Mouse (Mus musculus) G1E (cell line): Measurements from ENCODE around the gene Poldip2. TPM values are rescaled to one million over a fixed set of nuclear protein-coding genes. Genes with fewer than 3 reads are reported as not detected.

Source experiments
- ATAC-seq: 2 replicates; pipeline ENCODE4 v1.8.0; 2016; ENCODE audit warnings: mild to moderate bottlenecking; ENCODE audit not compliant: insufficient number of reproducible peaks, poor library complexity, low FRiP score, severe bottlenecking; ENCODE audit errors: extremely low read depth
- DNase-seq: peaks from one replicate; pipeline ENCODE4 v3.0.0; 2012; ENCODE audit warnings: low spot score
- H3K27me3 ChIP-seq: 2 replicates; pipeline ENCODE4 v1.6.1; 2012; ENCODE audit warnings: mild to moderate bottlenecking, low read length, inconsistent platforms; ENCODE audit not compliant: insufficient read depth
- H3K36me3 ChIP-seq: replicated peaks from 2 replicates; pipeline ENCODE3; 2012; ENCODE audit warnings: mild to moderate bottlenecking, inconsistent platforms
- H3K4me1 ChIP-seq: 2 replicates; pipeline ENCODE4 v1.6.1; 2012; ENCODE audit warnings: low read depth, low read length, inconsistent platforms, mixed read lengths; ENCODE audit not compliant: insufficient read depth
- H3K4me3 ChIP-seq: 2 replicates; pipeline ENCODE4 v1.5.1; 2012; ENCODE audit warnings: low read depth, mild to moderate bottlenecking, inconsistent platforms, low read length, moderate library complexity, mixed read lengths
- H3K9me3 ChIP-seq: replicated peaks from 2 replicates; pipeline ENCODE4 v1.6.1; 2012; ENCODE audit warnings: inconsistent platforms
- CTCF ChIP-seq: IDR thresholded peaks from 2 replicates; pipeline ENCODE4 v1.5.1; 2012; ENCODE audit warnings: low read depth, low read length, inconsistent platforms, mixed read lengths
- GATA1 ChIP-seq: IDR thresholded peaks from 2 replicates; pipeline ENCODE4 v1.6.1; 2012; ENCODE audit warnings: borderline replicate concordance, low read length, inconsistent platforms, mixed read lengths
- GATA2 ChIP-seq: IDR thresholded peaks from 2 replicates; pipeline ENCODE4 v1.6.1; 2012; ENCODE audit warnings: low read depth, low read length, inconsistent platforms, borderline replicate concordance
- POLR2AphosphoS5 ChIP-seq: IDR thresholded peaks from 2 replicates; pipeline ENCODE4 v1.6.1; 2012; ENCODE audit warnings: low read depth, low read length, inconsistent platforms; ENCODE audit not compliant: insufficient replicate concordance
- TAL1 ChIP-seq: conservative IDR thresholded peaks from 2 replicates; pipeline ENCODE4 v1.6.1; 2012; ENCODE audit warnings: low read depth, low read length, inconsistent platforms, mixed read lengths
- polyA plus RNA-seq: library from polyadenylated mRNA; stranded (reverse); fragments of >175 nt; gene quantifications from 2 replicates; pipeline ENCODE4 v1.2.3, GENCODE M21; 2012
- total RNA-seq, 2 experiments: library from RNA; stranded (forward) in 1 of 2; stranded (reverse) in 1 of 2; fragments of 200-1000 nt in 1 of 2; fragments of >200 nt in 1 of 2; fragmentation: Nextera tagmentation in 1 of 2; gene quantifications; 2 replicates each; pipeline ENCODE4 v1.2.3; 2014 to 2017

Gene Poldip2
- total and polyA plus RNA-seq, 3 experiments = 62.0 to 72.5 (median 66.1) TPM

DNA sequence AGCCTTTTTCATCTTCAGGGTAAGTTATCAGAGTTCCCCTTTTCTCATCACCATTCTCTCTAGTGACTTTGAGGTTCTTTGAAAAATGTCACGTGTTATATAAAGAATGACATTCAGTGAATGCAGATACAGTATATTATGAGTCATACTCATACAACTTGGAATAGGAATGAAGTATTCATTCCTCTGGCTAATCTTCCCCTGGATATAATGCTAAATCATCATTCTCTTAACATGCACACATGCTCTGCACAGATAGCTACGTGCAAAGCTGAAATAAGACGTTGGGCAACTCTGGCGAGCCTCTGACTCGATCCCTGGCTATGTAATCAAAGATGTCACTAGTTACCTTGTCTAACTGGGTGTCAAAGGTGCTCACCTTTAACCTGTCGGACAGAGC, 59.9 kb downstream of the Poldip2 start:
- DNase-seq = no peak
- no peak for ATAC-seq
- Histone ChIP-seq H3K4me1 (no peaks in the 10 kb centered on the region), H3K9me3 (no peaks in the 10 kb centered on the region), H3K36me3 (peaks cover 69% of the 10 kb centered on the region), H3K4me3 (no peak overlapping the region), H3K27me3 (no peaks in the 10 kb centered on the region)
- TF ChIP-seq CTCF (no peak), GATA1 (no peak), TAL1 (no peak), POLR2AphosphoS5 (no peak), GATA2 (no peak)

Other genes with a start within 250 kb of the Poldip2 start
- 2.5 and 3.7 TPM in 2 replicates for gene BC030499, start 221.4 kb upstream of the Poldip2 start, total RNA-seq (2014; fragmentation: Nextera tagmentation)
- gene BC030499, start 221.4 kb upstream of the Poldip2 start, total RNA-seq (2017) = 0.99 and 1.2 TPM in 2 replicates
- gene BC030499, start 221.4 kb upstream of the Poldip2 start, polyA plus RNA-seq = 0.04 TPM in 1 of 2 replicates, not detected in the other
- gene Spag5, start 210.7 kb upstream of the Poldip2 start, total RNA-seq (2014; fragmentation: Nextera tagmentation) = 70.7 and 71.3 TPM in 2 replicates
- 60.8 and 66.5 TPM in 2 replicates for gene Spag5, start 210.7 kb upstream of the Poldip2 start, total RNA-seq (2017)
- gene Spag5, start 210.7 kb upstream of the Poldip2 start, polyA plus RNA-seq = 55.3 and 77.5 TPM in 2 replicates
- 0.83 and 4.3 TPM in 2 replicates for gene Aldoc, start 189.2 kb upstream of the Poldip2 start, total RNA-seq (2014; fragmentation: Nextera tagmentation)
- gene Aldoc, start 189.2 kb upstream of the Poldip2 start, total RNA-seq (2017) = 10.2 and 12.9 TPM in 2 replicates
- 7.2 and 10.6 TPM in 2 replicates for gene Aldoc, start 189.2 kb upstream of the Poldip2 start, polyA plus RNA-seq
- 30.5 and 36.8 TPM in 2 replicates for gene Pigs, start 183.8 kb upstream of the Poldip2 start, total RNA-seq (2014; fragmentation: Nextera tagmentation)
- 13.9 and 14.1 TPM in 2 replicates for gene Pigs, start 183.8 kb upstream of the Poldip2 start, total RNA-seq (2017)
- 60.4 and 74.5 TPM in 2 replicates for gene Pigs, start 183.8 kb upstream of the Poldip2 start, polyA plus RNA-seq
- gene Unc119, start 168.7 kb upstream of the Poldip2 start, total RNA-seq (2014; fragmentation: Nextera tagmentation) = 4.3 and 6.7 TPM in 2 replicates
- 10.3 and 11.8 TPM in 2 replicates for gene Unc119, start 168.7 kb upstream of the Poldip2 start, total RNA-seq (2017)
- gene Unc119, start 168.7 kb upstream of the Poldip2 start, polyA plus RNA-seq = 8.2 and 8.8 TPM in 2 replicates
- gene Foxn1, start 125.6 kb upstream of the Poldip2 start, total RNA-seq (2014; fragmentation: Nextera tagmentation) = not detected in 2 replicates
- gene Foxn1, start 125.6 kb upstream of the Poldip2 start, total RNA-seq (2017) = 0.05 TPM in 1 of 2 replicates, not detected in the other
- not detected in 2 replicates for gene Foxn1, start 125.6 kb upstream of the Poldip2 start, polyA plus RNA-seq
- not detected in 2 replicates for gene Slc13a2, start 90.0 kb upstream of the Poldip2 start, total RNA-seq (2014; fragmentation: Nextera tagmentation)
- not detected in 2 replicates for gene Slc13a2, start 90.0 kb upstream of the Poldip2 start, total RNA-seq (2017)
- not detected in 2 replicates for gene Slc13a2, start 90.0 kb upstream of the Poldip2 start, polyA plus RNA-seq
- not detected in 2 replicates for gene Slc46a1, start 46.5 kb upstream of the Poldip2 start, total RNA-seq (2014; fragmentation: Nextera tagmentation)
- 0.11 and 0.12 TPM in 2 replicates for gene Slc46a1, start 46.5 kb upstream of the Poldip2 start, total RNA-seq (2017)
- gene Slc46a1, start 46.5 kb upstream of the Poldip2 start, polyA plus RNA-seq = not detected in 2 replicates
- not detected in 2 replicates for gene Sarm1, start 14.4 kb upstream of the Poldip2 start, total RNA-seq (2014; fragmentation: Nextera tagmentation)
- 0.06 and 0.22 TPM in 2 replicates for gene Sarm1, start 14.4 kb upstream of the Poldip2 start, total RNA-seq (2017)
- gene Sarm1, start 14.4 kb upstream of the Poldip2 start, polyA plus RNA-seq = not detected in 2 replicates
- not detected in 2 replicates for gene Vtn, start 13.1 kb upstream of the Poldip2 start, total RNA-seq (2014; fragmentation: Nextera tagmentation)
- not detected in 2 replicates for gene Vtn, start 13.1 kb upstream of the Poldip2 start, total RNA-seq (2017)
- gene Vtn, start 13.1 kb upstream of the Poldip2 start, polyA plus RNA-seq = not detected in 2 replicates
- not detected in 2 replicates for gene Sebox, start 8.7 kb upstream of the Poldip2 start, total RNA-seq (2014; fragmentation: Nextera tagmentation)
- gene Sebox, start 8.7 kb upstream of the Poldip2 start, total RNA-seq (2017) = 0.23 TPM in 1 of 2 replicates, not detected in the other
- gene Sebox, start 8.7 kb upstream of the Poldip2 start, polyA plus RNA-seq = not detected in 2 replicates
- gene Tmem199, start within 50 bp of the Poldip2 start, total RNA-seq (2014; fragmentation: Nextera tagmentation) = 19.7 and 25.8 TPM in 2 replicates
- 51.6 and 60.5 TPM in 2 replicates for gene Tmem199, start within 50 bp of the Poldip2 start, total RNA-seq (2017)
- gene Tmem199, start within 50 bp of the Poldip2 start, polyA plus RNA-seq = 15.8 and 17.4 TPM in 2 replicates
- 11.7 and 12.9 TPM in 2 replicates for gene Tnfaip1, start 24.1 kb downstream of the Poldip2 start, total RNA-seq (2014; fragmentation: Nextera tagmentation)
- gene Tnfaip1, start 24.1 kb downstream of the Poldip2 start, total RNA-seq (2017) = 3.7 and 3.8 TPM in 2 replicates
- 5.1 and 6.0 TPM in 2 replicates for gene Tnfaip1, start 24.1 kb downstream of the Poldip2 start, polyA plus RNA-seq
- gene Ift20, start 24.2 kb downstream of the Poldip2 start, total RNA-seq (2014; fragmentation: Nextera tagmentation) = 139 and 142 TPM in 2 replicates
- 112 and 118 TPM in 2 replicates for gene Ift20, start 24.2 kb downstream of the Poldip2 start, total RNA-seq (2017)
- 35.4 and 46.3 TPM in 2 replicates for gene Ift20, start 24.2 kb downstream of the Poldip2 start, polyA plus RNA-seq
- gene Tmem97, start 38.6 kb downstream of the Poldip2 start, total RNA-seq (2014; fragmentation: Nextera tagmentation) = 54.8 and 65.1 TPM in 2 replicates
- gene Tmem97, start 38.6 kb downstream of the Poldip2 start, total RNA-seq (2017) = 67.8 and 70.1 TPM in 2 replicates
- 30.4 and 30.8 TPM in 2 replicates for gene Tmem97, start 38.6 kb downstream of the Poldip2 start, polyA plus RNA-seq
- 28.4 and 29.4 TPM in 2 replicates for gene Nlk, start 185.2 kb downstream of the Poldip2 start, total RNA-seq (2014; fragmentation: Nextera tagmentation)
- 29.6 and 32.9 TPM in 2 replicates for gene Nlk, start 185.2 kb downstream of the Poldip2 start, total RNA-seq (2017)
- 7.2 and 8.2 TPM in 2 replicates for gene Nlk, start 185.2 kb downstream of the Poldip2 start, polyA plus RNA-seq
- gene Ccnq, start 239.5 kb downstream of the Poldip2 start, total RNA-seq (2014; fragmentation: Nextera tagmentation) = 26.0 and 29.9 TPM in 2 replicates
- gene Ccnq, start 239.5 kb downstream of the Poldip2 start, total RNA-seq (2017) = 36.1 and 41.1 TPM in 2 replicates
- 50.8 and 51.4 TPM in 2 replicates for gene Ccnq, start 239.5 kb downstream of the Poldip2 start, polyA plus RNA-seq